ENCODE assay signal across 8 mouse cellular contexts in genomic region chr5:100546294-100547080, GRCm38 (mm10). TPM values are rescaled to one million over a fixed set of nuclear protein-coding genes. Genes with fewer than 3 reads are reported as not detected.
DNase-seq lines count a peak whose midpoint lies in the region; ATAC-seq and TF ChIP-seq lines count a peak whose summit lies in the region.
"Had no signal": no experiment of that assay in that cellular context is flagged by ENCODE, and none has a peak within 500 bp of the region (broad histone marks: within the 10 kb centered on the region; RNA-seq: fewer than 3 reads in every experiment).

No protein-coding gene starts in this region.

- H3K27me3 ChIP-seq in heart, postnatal 0 days (ENCODE audit: control insufficient read depth, insufficient read depth, low read length) = no peaks in the 10 kb centered on the region
- H3K27me3 ChIP-seq in lung, embryonic 14.5 days (ENCODE audit: insufficient read depth, low read length) = no peaks in the 10 kb centered on the region

- H3K4me1 ChIP-seq in heart, postnatal 0 days (ENCODE audit: control insufficient read depth, insufficient read depth) = no peaks in the 10 kb centered on the region
- no peaks in the 10 kb centered on the region for H3K4me1 ChIP-seq in lung, embryonic 14.5 days (ENCODE audit: insufficient read depth)

- no peak overlapping the region for H3K4me3 ChIP-seq in heart, postnatal 0 days (ENCODE audit: low read depth, low read length)
- no peak overlapping the region for H3K4me3 ChIP-seq in lung, embryonic 14.5 days (ENCODE audit: low read depth, low read length)

- H3K27ac ChIP-seq in heart, postnatal 0 days (ENCODE audit: low read depth) = no peak overlapping the region
- H3K27ac ChIP-seq in lung, embryonic 14.5 days (ENCODE audit: low read depth) = no peak overlapping the region

- peak; percentile 33 for TF ChIP-seq CTCF in heart, postnatal 0 days (IDR thresholded peaks at IDR 0.05; ENCODE audit: low read depth)
- peak; percentile 45 for TF ChIP-seq CTCF in lung, embryonic 14.5 days (IDR thresholded peaks at IDR 0.05; ENCODE audit: low read depth)

- no peak overlapping the region for H3K4me2 ChIP-seq in heart, postnatal 0 days (ENCODE audit: low read depth, low read length)
- no peak overlapping the region for H3K4me2 ChIP-seq in lung, embryonic 14.5 days

- TF ChIP-seq EP300 in heart, postnatal 0 days (IDR thresholded peaks at IDR 0.05; ENCODE audit: low read depth) = no peak

- H3K36me3 ChIP-seq in heart, postnatal 0 days (replicated peaks; ENCODE audit: control insufficient read depth, insufficient read depth, low read length) = peaks cover 71% of the 10 kb centered on the region
- H3K36me3 ChIP-seq in lung, embryonic 14.5 days (ENCODE audit: insufficient read depth) = peaks cover 72% of the 10 kb centered on the region

- H3K9ac ChIP-seq in heart, postnatal 0 days (replicated peaks; ENCODE audit: low read depth, low read length) = no peak overlapping the region
- H3K9ac ChIP-seq in lung, embryonic 14.5 days = no peak overlapping the region

- H3K9me3 ChIP-seq in heart, postnatal 0 days (replicated peaks; ENCODE audit: control insufficient read depth, low read length) = 0 out of 2 replicates have a peak, but pooled peaks cover 4% of the 10 kb centered on the region
- no peaks in the 10 kb centered on the region for H3K9me3 ChIP-seq in lung, embryonic 14.5 days (ENCODE audit: low read depth, low read length)

- WGBS in heart, postnatal 0 days = 82% methylated on average over 6 of the region's 6 CpGs
- WGBS in lung, embryonic 14.5 days = 82% methylated on average over 6 of the region's 6 CpGs

- DNase-seq in heart, postnatal 0 days (ENCODE audit: low spot score) = no peak
- no peak for DNase-seq in heart, adult 8-10 months (ENCODE audit: low spot score)
- peak; percentile 66 for DNase-seq in lung, embryonic 14.5 days
- DNase-seq in lung, postnatal 14 days = no peak
- peak; percentile 72 for DNase-seq in NIH3T3 (ENCODE audit: low read depth)
- no peak for DNase-seq in left cerebral cortex, adult 8-10 months (ENCODE audit: low spot score in 2 of 2)
- DNase-seq: layer of hippocampus, adult 9-11 months had no signal

- ATAC-seq in heart, postnatal 0 days (ENCODE audit: insufficient read depth, low read depth) = no peak
- no peak for ATAC-seq in lung, embryonic 14.5 days (ENCODE audit: insufficient read depth)
- peak; percentile 70 for ATAC-seq in megakaryocyte progenitor cell, adult 5-6 weeks (replicated peaks; ENCODE audit: poor library complexity)

RNA-seq across cellular contexts. Expression of gene Plac8, which starts 25.6 kb away (rescaled TPM):
- 5.2 and 12.5 TPM in 2 replicates for total RNA-seq in heart, postnatal 0 days (2014; rRNA removed; ENCODE audit: low replicate concordance)
- 2.9 and 3.2 TPM in 2 replicates for polyA plus RNA-seq in heart, postnatal 0 days (2015; fragmentation: Nextera tagmentation; extraction: Ambion mirVana)
- 1 to 10 TPM in 3 of 4 experiments, under 1 TPM in 1; 0.50 to 2.1 (median 1.1) TPM for total RNA-seq in heart, adult 8-10 months (2022)
- polyA plus RNA-seq in lung, embryonic 14.5 days (2014; fragmentation: Nextera tagmentation; extraction: Ambion mirVana) = 10.0 and 11.5 TPM in 2 replicates
- total RNA-seq in megakaryocyte progenitor cell, adult 5-6 weeks (2015) = 4,454 and 4,759 TPM in 2 replicates
- total RNA-seq in megakaryocyte progenitor cell, adult 5-6 weeks (2017) = 3,425 and 3,832 TPM in 2 replicates
- total RNA-seq in left cerebral cortex, adult 8-10 months (2022) = not detected

RNA-seq across cellular contexts. Expression of gene Cops4, which starts 28.4 kb away (rescaled TPM):
- total RNA-seq in heart, postnatal 0 days (2014; rRNA removed; ENCODE audit: low replicate concordance) = 101 and 118 TPM in 2 replicates
- 140 and 143 TPM in 2 replicates for polyA plus RNA-seq in heart, postnatal 0 days (2015; fragmentation: Nextera tagmentation; extraction: Ambion mirVana)
- 10 to 100 TPM; 82.5 to 94.0 (median 93.0) TPM for total RNA-seq in heart, adult 8-10 months (2022)
- polyA plus RNA-seq in lung, embryonic 14.5 days (2014; fragmentation: Nextera tagmentation; extraction: Ambion mirVana) = 202 and 209 TPM in 2 replicates
- total RNA-seq in megakaryocyte progenitor cell, adult 5-6 weeks (2015) = 87.1 and 98.6 TPM in 2 replicates
- 137 and 159 TPM in 2 replicates for total RNA-seq in megakaryocyte progenitor cell, adult 5-6 weeks (2017)
- 10 to 100 TPM; 82.2 to 89.7 (median 88.3) TPM for total RNA-seq in left cerebral cortex, adult 8-10 months (2022)

RNA-seq across cellular contexts. Expression of gene Lin54, which starts 46.0 kb away (rescaled TPM):
- 12.8 and 21.1 TPM in 2 replicates for total RNA-seq in heart, postnatal 0 days (2014; rRNA removed; ENCODE audit: low replicate concordance)
- polyA plus RNA-seq in heart, postnatal 0 days (2015; fragmentation: Nextera tagmentation; extraction: Ambion mirVana) = 5.5 and 6.1 TPM in 2 replicates
- total RNA-seq in heart, adult 8-10 months (2022) = 10 to 100 TPM in 1 of 4 experiments, 1 to 10 TPM in 3; 7.3 to 10.3 (median 7.6) TPM
- polyA plus RNA-seq in lung, embryonic 14.5 days (2014; fragmentation: Nextera tagmentation; extraction: Ambion mirVana) = 18.0 and 18.5 TPM in 2 replicates
- 25.5 and 31.1 TPM in 2 replicates for total RNA-seq in megakaryocyte progenitor cell, adult 5-6 weeks (2015)
- total RNA-seq in megakaryocyte progenitor cell, adult 5-6 weeks (2017) = 30.1 and 44.3 TPM in 2 replicates
- 10 to 100 TPM; 24.4 to 26.8 (median 25.6) TPM for total RNA-seq in left cerebral cortex, adult 8-10 months (2022)

Comparison
In these comparisons a context has a peak if more than half of its experiments do, and no peak if none do; other contexts are left out.
1. DNase-seq: peak in lung, embryonic 14.5 days (single experiment) and NIH3T3 (single experiment); none in heart, postnatal 0 days (single experiment), heart, adult 8-10 months (single experiment), lung, postnatal 14 days (single experiment) and left cerebral cortex, adult 8-10 months (0 of 2).
2. RNA of gene Plac8, which starts 25.6 kb away (total RNA-seq): 3,425 to 4,759 TPM in megakaryocyte progenitor cell, adult 5-6 weeks; 5.2 to 12.5 TPM in heart, postnatal 0 days, 0.50 to 2.1 TPM in heart, adult 8-10 months and not detected in left cerebral cortex, adult 8-10 months; every median in the first group is over 100 times any median in the second.